Mouse (Mus musculus) heart, adult 9 months (tissue): ENCODE results near the gene Vmn2r1.

Experiments used
- DNase-seq, 2 experiments: peaks; one replicate each; pipeline ENCODE4 v3.0.0; 2022; ENCODE audit warnings: low spot score in 2 of 2

Gene Vmn2r1

GRCm38 (mm10) chr3:64081247-64081646 is at the start of gene Vmn2r1:
Vmn2r1 (plus strand) TSS chr3:64081547.
- DNase-seq: no peak

GRCm38 (mm10) chr3:64038136-64038841 is 43.1 kb upstream of the Vmn2r1 start:
- DNase-seq: no peak

GRCm38 (mm10) chr3:64039818-64040784 is 41.2 kb upstream of the Vmn2r1 start:
- DNase-seq: peak; percentile 46 to 75

- DNase-seq: no peak
Measured at GRCm38 (mm10) chr3:64112707-64113106, 31.4 kb downstream of the Vmn2r1 start.

GRCm38 (mm10) chr3:64113352-64114046 is 32.2 kb downstream of the Vmn2r1 start:
- DNase-seq: no peak

GRCm38 (mm10) chr3:64141878-64142508 is 60.6 kb downstream of the Vmn2r1 start, which contains the start of gene Vmn2r2:
Vmn2r2 (minus strand) TSS chr3:64141928.
- no peak for DNase-seq
